Mouse (Mus musculus): ENCODE results near the gene Cpne2. TPM values are rescaled to one million over a fixed set of nuclear protein-coding genes. Genes with fewer than 3 reads are reported as not detected.

The Cpne2 gene
- polyA plus RNA-seq, 1 experiment from 2014 or later, result 12.9 TPM

- no peak for DNase-seq (ENCODE audit: low spot score)
Measured at GRCm38 (mm10) chr8:94601034-94601606, 68.3 kb downstream of the Cpne2 start.

GRCm38 (mm10) chr8:94601607-94602385 lies 69.0 kb downstream of the Cpne2 start, which contains the start of the genes Rspry1 and Fam192a:
TSS of gene Rspry1 (plus strand) at chr8:94601937.
TSS of gene Fam192a (minus strand) at chr8:94601997.
- under 1% methylated on average over 53 of the region's 55 CpGs for WGBS
- peak; percentile 99 for DNase-seq (ENCODE audit: low spot score)
- Histone ChIP-seq H3K4me1 (replicated peaks; ENCODE audit: insufficient read depth, low read length) (peaks cover 8% of the 10 kb centered on the region), H3K27ac (peak within 1 kb of the TSS; percentile 98), H3K9me3 (replicated peaks; ENCODE audit: low read length) (no peaks in the 10 kb centered on the region), H3K4me2 (ENCODE audit: low read length) (peak within 1 kb of the TSS; percentile 93), H3K9ac (ENCODE audit: low read depth, low read length) (peak within 1 kb of the TSS; percentile 94), H3K36me3 (ENCODE audit: insufficient read depth, low read length) (no peaks in the 10 kb centered on the region), H3K27me3 (ENCODE audit: insufficient read depth, low read length) (no peaks in the 10 kb centered on the region), H3K4me3 (replicated peaks; ENCODE audit: low read depth, low read length) (peak within 1 kb of the TSS; percentile 94)
- TF ChIP-seq CTCF (IDR thresholded peaks at IDR 0.05; ENCODE audit: low read depth), result 0 out of 2 replicates have a peak, but pooled peaks have one; percentile 10
- peak; percentile 99 for ATAC-seq (replicated peaks; ENCODE audit: low FRiP score, low read depth)

More at GRCm38 (mm10) chr8:94601034-94601606, 68.3 kb downstream of the Cpne2 start:
- peak overlapping the region; percentile 94 for H3K4me3 ChIP-seq (replicated peaks; ENCODE audit: low read depth, low read length)
- no peaks in the 10 kb centered on the region for H3K36me3 ChIP-seq (ENCODE audit: insufficient read depth, low read length)
- peaks cover 8% of the 10 kb centered on the region for H3K4me1 ChIP-seq (replicated peaks; ENCODE audit: insufficient read depth, low read length)
- H3K9ac ChIP-seq (ENCODE audit: low read depth, low read length), result peak overlapping the region; percentile 93
- peak; percentile 41 for ATAC-seq (replicated peaks; ENCODE audit: low FRiP score, low read depth)
- H3K9me3 ChIP-seq (replicated peaks; ENCODE audit: low read length), result no peaks in the 10 kb centered on the region
- TF ChIP-seq CTCF (IDR thresholded peaks at IDR 0.05; ENCODE audit: low read depth), result no peak
- H3K4me2 ChIP-seq (ENCODE audit: low read length), result peak overlapping the region; percentile 93
- no peaks in the 10 kb centered on the region for H3K27me3 ChIP-seq (ENCODE audit: insufficient read depth, low read length)
- under 1% methylated on average over 51 of the region's 51 CpGs for WGBS
- H3K27ac ChIP-seq, result peak overlapping the region; percentile 98

GRCm38 (mm10) chr8:94602471-94603131 lies 69.8 kb downstream of the Cpne2 start:
- peak overlapping the region; percentile 81 for H3K4me2 ChIP-seq (ENCODE audit: low read length)
- H3K4me1 ChIP-seq (replicated peaks; ENCODE audit: insufficient read depth, low read length), result peaks cover 8% of the 10 kb centered on the region
- DNase-seq (ENCODE audit: low spot score), result peak; percentile 44
- H3K27ac ChIP-seq, result peak overlapping the region; percentile 91
- H3K9me3 ChIP-seq (replicated peaks; ENCODE audit: low read length), result no peaks in the 10 kb centered on the region
- H3K27me3 ChIP-seq (ENCODE audit: insufficient read depth, low read length), result no peaks in the 10 kb centered on the region
- H3K36me3 ChIP-seq (ENCODE audit: insufficient read depth, low read length), result no peaks in the 10 kb centered on the region
- H3K9ac ChIP-seq (ENCODE audit: low read depth, low read length), result peak overlapping the region; percentile 94
- under 1% methylated on average over 31 of the region's 31 CpGs for WGBS
- no peak for ATAC-seq (replicated peaks; ENCODE audit: low FRiP score, low read depth)
- peak overlapping the region; percentile 92 for H3K4me3 ChIP-seq (replicated peaks; ENCODE audit: low read depth, low read length)
- no peak for TF ChIP-seq CTCF (IDR thresholded peaks at IDR 0.05; ENCODE audit: low read depth)

- Histone ChIP-seq H3K4me2 (ENCODE audit: low read length) (no peak overlapping the region), H3K4me3 (replicated peaks; ENCODE audit: low read depth, low read length) (no peak overlapping the region), H3K27ac (no peak overlapping the region), H3K27me3 (ENCODE audit: insufficient read depth, low read length) (no peaks in the 10 kb centered on the region), H3K4me1 (replicated peaks; ENCODE audit: insufficient read depth, low read length) (peaks cover 8% of the 10 kb centered on the region), H3K9ac (ENCODE audit: low read depth, low read length) (no peak overlapping the region), H3K36me3 (ENCODE audit: insufficient read depth, low read length) (no peaks in the 10 kb centered on the region), H3K9me3 (replicated peaks; ENCODE audit: low read length) (no peaks in the 10 kb centered on the region)
- no peak for ATAC-seq (replicated peaks; ENCODE audit: low FRiP score, low read depth)
- no peak for DNase-seq (ENCODE audit: low spot score)
- WGBS, result 82% methylated on average over 2 of the region's 2 CpGs
- no peak for TF ChIP-seq CTCF (IDR thresholded peaks at IDR 0.05; ENCODE audit: low read depth)
Measured at GRCm38 (mm10) chr8:94604030-94604429, 71.2 kb downstream of the Cpne2 start.

- no peak overlapping the region for H3K9ac ChIP-seq (ENCODE audit: low read depth, low read length)
- TF ChIP-seq CTCF (IDR thresholded peaks at IDR 0.05; ENCODE audit: low read depth), result 0 out of 2 replicates have a peak, but pooled peaks have one; percentile 19
- 96% methylated on average over 5 of the region's 5 CpGs for WGBS
Measured at GRCm38 (mm10) chr8:94607064-94607463, 74.3 kb downstream of the Cpne2 start.

More at GRCm38 (mm10) chr8:94607064-94607463, 74.3 kb downstream of the Cpne2 start:
- Histone ChIP-seq H3K36me3 (ENCODE audit: insufficient read depth, low read length) (no peaks in the 10 kb centered on the region), H3K4me3 (replicated peaks; ENCODE audit: low read depth, low read length) (no peak overlapping the region), H3K4me1 (replicated peaks; ENCODE audit: insufficient read depth, low read length) (no peaks in the 10 kb centered on the region), H3K4me2 (ENCODE audit: low read length) (no peak overlapping the region), H3K27me3 (ENCODE audit: insufficient read depth, low read length) (no peaks in the 10 kb centered on the region), H3K27ac (no peak overlapping the region), H3K9me3 (replicated peaks; ENCODE audit: low read length) (no peaks in the 10 kb centered on the region)
- ATAC-seq (replicated peaks; ENCODE audit: low FRiP score, low read depth), result no peak
- no peak for DNase-seq (ENCODE audit: low spot score)

Small RNA genes within 50 kb of the gene (microRNA-seq; reads per million reads assigned to microRNA genes)
- not detected for gene Mir7072

Other genes with a start within 250 kb of the Cpne2 start
- 44.6 and 45.6 TPM in 2 replicates for gene Slc12a3, start 203.8 kb upstream of the Cpne2 start, polyA plus RNA-seq (2015; fragmentation: Nextera tagmentation; extraction: Ambion mirVana)
- 95.8 and 100 TPM in 2 replicates for gene Herpud1, start 146.6 kb upstream of the Cpne2 start, polyA plus RNA-seq (2015; fragmentation: Nextera tagmentation; extraction: Ambion mirVana)
- 0.23 and 0.28 TPM in 2 replicates for gene Nlrc5, start 98.6 kb upstream of the Cpne2 start, polyA plus RNA-seq (2015; fragmentation: Nextera tagmentation; extraction: Ambion mirVana)
- 31.0 and 33.1 TPM in 2 replicates for gene Rspry1, start 68.9 kb downstream of the Cpne2 start, polyA plus RNA-seq (2015; fragmentation: Nextera tagmentation; extraction: Ambion mirVana)
- gene Fam192a, start 69.0 kb downstream of the Cpne2 start, polyA plus RNA-seq (2015; fragmentation: Nextera tagmentation; extraction: Ambion mirVana), result 64.1 and 72.0 TPM in 2 replicates
- gene Arl2bp, start 133.6 kb downstream of the Cpne2 start, polyA plus RNA-seq (2015; fragmentation: Nextera tagmentation; extraction: Ambion mirVana), result 127 TPM in 2 replicates
- gene Pllp, start 163.3 kb downstream of the Cpne2 start, polyA plus RNA-seq (2015; fragmentation: Nextera tagmentation; extraction: Ambion mirVana), result 16.6 and 17.5 TPM in 2 replicates
- not detected in 2 replicates for gene Ccl22, start 212.6 kb downstream of the Cpne2 start, polyA plus RNA-seq (2015; fragmentation: Nextera tagmentation; extraction: Ambion mirVana)
- 21.5 and 23.4 TPM in 2 replicates for gene Cx3cl1, start 239.0 kb downstream of the Cpne2 start, polyA plus RNA-seq (2015; fragmentation: Nextera tagmentation; extraction: Ambion mirVana)

All from kidney, postnatal 0 days (tissue).